Mouse (Mus musculus) thymus, adult 2 months (tissue): Measurements from ENCODE around the gene Ccdc66.

Source experiments
- CTCF ChIP-seq: fragments of 200-500 bp; IDR thresholded peaks from 2 replicates; pipeline ENCODE4 v1.5.1; 2012; ENCODE audit warnings: mild to moderate bottlenecking, control low read depth, low read length, moderate library complexity, borderline replicate concordance; ENCODE audit not compliant: control insufficient read depth, poor library complexity, insufficient read depth; ENCODE audit errors: extremely low read depth
- POLR2A ChIP-seq: fragments of 200-500 bp; IDR thresholded peaks from 2 replicates; pipeline ENCODE4 v1.6.1; 2012; ENCODE audit warnings: mild to moderate bottlenecking, low read length, control low read depth, moderate library complexity; ENCODE audit not compliant: control insufficient read depth, poor library complexity, insufficient read depth; ENCODE audit errors: extremely low read depth

DNA sequence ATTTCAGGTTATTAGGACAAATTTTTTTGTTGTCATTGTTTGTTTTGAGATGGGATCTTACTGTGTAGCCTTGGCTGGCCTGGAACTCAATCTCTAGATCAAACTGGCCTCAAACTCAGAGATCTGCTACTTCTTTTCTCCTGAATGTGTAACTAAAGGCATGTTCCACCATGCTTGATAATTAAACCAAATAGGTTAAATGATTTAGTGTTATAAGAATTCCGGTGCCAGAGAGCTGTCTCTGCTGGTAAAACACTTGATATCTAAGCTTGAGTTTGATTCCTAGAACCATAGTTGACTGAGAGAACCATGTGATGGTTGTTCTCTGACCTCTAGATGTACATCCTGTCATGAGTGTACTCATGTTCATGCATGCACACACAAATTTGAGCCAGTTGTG is 72.1 kb downstream of the Ccdc66 start:
- TF ChIP-seq CTCF: no peak
- no peak for TF ChIP-seq POLR2A
